Mouse (Mus musculus): ENCODE results near the gene 4930412O13Rik. TPM values are rescaled to one million over a fixed set of nuclear protein-coding genes. Genes with fewer than 3 reads are reported as not detected.

4930412O13Rik gene
- total RNA-seq, 2 experiments from 2014 or later, result not detected

GRCm38 (mm10) chr2:9875676-9876357 lies 5.2 kb upstream of the 4930412O13Rik start:
- Histone ChIP-seq H3K27ac (no peak overlapping the region), H3K4me3 (no peak overlapping the region)
- no peak for DNase-seq (ENCODE audit: low spot score in 2 of 2)
- no peak for TF ChIP-seq CTCF (conservative IDR thresholded peaks at IDR 0.05)

- Histone ChIP-seq H3K27ac (no peak overlapping the region), H3K4me3 (peak overlapping the region; percentile 15; the same call in 1 of the 2 replicates)
- no peak for DNase-seq (ENCODE audit: low spot score in 2 of 2)
- TF ChIP-seq CTCF (conservative IDR thresholded peaks at IDR 0.05), result no peak
These were observed 4.3 kb upstream of the 4930412O13Rik start for GRCm38 (mm10) chr2:9876621-9877325.

GRCm38 (mm10) chr2:9877326-9877690 lies 3.7 kb upstream of the 4930412O13Rik start:
- DNase-seq (ENCODE audit: low spot score in 2 of 2), result no peak
- H3K4me3 ChIP-seq, result peak overlapping the region; percentile 15; the same call in 1 of the 2 replicates
- H3K27ac ChIP-seq, result no peak overlapping the region
- TF ChIP-seq CTCF (conservative IDR thresholded peaks at IDR 0.05), result no peak

- no peak for DNase-seq (ENCODE audit: low spot score in 2 of 2)
- H3K27ac ChIP-seq, result no peak overlapping the region
These were observed 3.0 kb upstream of the 4930412O13Rik start for GRCm38 (mm10) chr2:9877966-9878563.

GRCm38 (mm10) chr2:9878564-9879081 lies 2.4 kb upstream of the 4930412O13Rik start:
- TF ChIP-seq CTCF (conservative IDR thresholded peaks at IDR 0.05), result no peak
- peak overlapping the region; percentile 34 for H3K4me3 ChIP-seq
- DNase-seq (ENCODE audit: low spot score in 2 of 2), result no peak
- no peak overlapping the region for H3K27ac ChIP-seq

More at GRCm38 (mm10) chr2:9877966-9878563, 3.0 kb upstream of the 4930412O13Rik start:
- no peak for TF ChIP-seq CTCF (conservative IDR thresholded peaks at IDR 0.05)
- peak overlapping the region; percentile 34; the same call in 1 of the 2 replicates for H3K4me3 ChIP-seq

GRCm38 (mm10) chr2:9879092-9879491 lies 2.0 kb upstream of the 4930412O13Rik start:
- DNase-seq (ENCODE audit: low spot score in 2 of 2), result no peak
- Histone ChIP-seq H3K27ac (no peak overlapping the region), H3K4me3 (peak overlapping the region; percentile 34)
- no peak for TF ChIP-seq CTCF (conservative IDR thresholded peaks at IDR 0.05)

GRCm38 (mm10) chr2:9879493-9879892 lies 1.6 kb upstream of the 4930412O13Rik start:
- peak in 1 of 2 experiments; percentile 21 for DNase-seq (ENCODE audit: low spot score in 2 of 2)
- peak; percentile 79 for TF ChIP-seq CTCF (conservative IDR thresholded peaks at IDR 0.05)
- Histone ChIP-seq H3K4me3 (peak overlapping the region; percentile 34), H3K27ac (no peak overlapping the region)

GRCm38 (mm10) chr2:9880271-9880670 lies 781 bp upstream of the 4930412O13Rik start:
- Histone ChIP-seq H3K4me3 (no peak overlapping the region), H3K27ac (no peak overlapping the region)
- DNase-seq (ENCODE audit: low spot score in 2 of 2), result no peak
- TF ChIP-seq CTCF (conservative IDR thresholded peaks at IDR 0.05), result no peak

GRCm38 (mm10) chr2:9881611-9882023 lies 565 bp downstream of the 4930412O13Rik start:
- Histone ChIP-seq H3K4me3 (no peak overlapping the region), H3K27ac (no peak overlapping the region)
- no peak for DNase-seq (ENCODE audit: low spot score in 2 of 2)
- TF ChIP-seq CTCF (conservative IDR thresholded peaks at IDR 0.05), result peak; percentile 30

GRCm38 (mm10) chr2:9882371-9882925 lies 1.4 kb downstream of the 4930412O13Rik start:
- H3K4me3 ChIP-seq, result no peak overlapping the region
- H3K27ac ChIP-seq, result no peak overlapping the region
- DNase-seq (ENCODE audit: low spot score in 2 of 2), result no peak
- TF ChIP-seq CTCF (conservative IDR thresholded peaks at IDR 0.05), result no peak

GRCm38 (mm10) chr2:9882926-9883802 lies 2.1 kb downstream of the 4930412O13Rik start:
- Histone ChIP-seq H3K4me3 (no peak overlapping the region), H3K27ac (no peak overlapping the region)
- TF ChIP-seq CTCF (conservative IDR thresholded peaks at IDR 0.05), result no peak
- DNase-seq (ENCODE audit: low spot score in 2 of 2), result no peak

All from layer of hippocampus, adult 2 months (tissue).